In the genomic region with DNA sequence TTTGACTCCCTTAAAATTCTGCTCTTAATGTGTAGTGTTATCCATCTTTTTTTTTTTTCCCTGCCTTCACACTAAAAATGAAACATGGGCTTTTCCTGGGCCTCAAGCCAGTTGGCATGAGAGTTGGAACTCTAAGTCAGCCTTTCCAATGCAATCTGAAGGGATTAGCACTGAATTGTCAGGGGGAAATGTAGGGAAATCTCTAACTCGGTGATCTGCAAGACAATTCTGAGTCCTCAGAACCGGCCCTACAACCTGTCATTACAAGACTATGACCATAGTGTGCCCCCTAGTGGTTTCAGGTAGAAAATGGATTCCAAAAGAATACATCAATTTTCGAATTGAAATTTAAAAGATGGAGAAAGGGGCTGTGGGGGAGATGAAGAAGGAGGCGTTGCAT, we compare ENCODE assay signal across 8 mouse cellular contexts.
A peak's percentile ranks its signal among the peaks of the same experiment; 100 is the strongest.
DNase-seq lines count a peak whose midpoint lies in the region.

No protein-coding gene starts in this region.

- no peak overlapping the region for H3K27ac ChIP-seq in heart, embryonic 10.5 days

- DNase-seq in heart, adult 18-20 months = peak; percentile 9 to 30
- DNase-seq in heart, embryonic 10.5 days (ENCODE audit: low spot score) = no peak
- DNase-seq in ovary, postnatal 10 days (ENCODE audit: low spot score) = peak; percentile 6
- DNase-seq in ovary, adult 18-20 months (ENCODE audit: low spot score) = no peak
- DNase-seq in cerebellum, postnatal 36 days = peak; percentile 3 to 17
- DNase-seq in layer of hippocampus, postnatal 10 days (ENCODE audit: low spot score in 2 of 2) = peak; percentile 21 to 43
- DNase-seq in neural tube, embryonic 10.5 days (ENCODE audit: extremely low spot score, low spot score) = no peak
- no peak for DNase-seq in spleen, postnatal 4 days (ENCODE audit: low spot score in 2 of 2)

- WGBS in heart, embryonic 10.5 days = 31% methylated on average over 4 of the region's 4 CpGs

- no peaks in the 10 kb centered on the region for H3K27me3 ChIP-seq in heart, embryonic 10.5 days (ENCODE audit: insufficient read depth, poor library complexity, severe bottlenecking)

- H3K36me3 ChIP-seq in heart, embryonic 10.5 days = no peaks in the 10 kb centered on the region

- H3K9me3 ChIP-seq in heart, embryonic 10.5 days = no peaks in the 10 kb centered on the region

- H3K4me1 ChIP-seq in heart, embryonic 10.5 days = no peaks in the 10 kb centered on the region

- no peak overlapping the region for H3K4me3 ChIP-seq in heart, embryonic 10.5 days

Comparison
In these comparisons a context has a peak if more than half of its experiments do, and no peak if none do; other contexts are left out.
1. DNase-seq: peak in heart, adult 18-20 months (2 of 2), ovary, postnatal 10 days (single experiment), cerebellum, postnatal 36 days (2 of 2) and layer of hippocampus, postnatal 10 days (2 of 2); none in heart, embryonic 10.5 days (single experiment), ovary, adult 18-20 months (single experiment), neural tube, embryonic 10.5 days (single experiment) and spleen, postnatal 4 days (0 of 2).